Mouse (Mus musculus): ENCODE measurements at regions not wholly inside any gene's neighbourhood (a gene's known extent, or its start where the extent isn't known, plus 50 kb on each side); places are given as distances from the start of the nearest gene placed in this dataset.

DNA sequence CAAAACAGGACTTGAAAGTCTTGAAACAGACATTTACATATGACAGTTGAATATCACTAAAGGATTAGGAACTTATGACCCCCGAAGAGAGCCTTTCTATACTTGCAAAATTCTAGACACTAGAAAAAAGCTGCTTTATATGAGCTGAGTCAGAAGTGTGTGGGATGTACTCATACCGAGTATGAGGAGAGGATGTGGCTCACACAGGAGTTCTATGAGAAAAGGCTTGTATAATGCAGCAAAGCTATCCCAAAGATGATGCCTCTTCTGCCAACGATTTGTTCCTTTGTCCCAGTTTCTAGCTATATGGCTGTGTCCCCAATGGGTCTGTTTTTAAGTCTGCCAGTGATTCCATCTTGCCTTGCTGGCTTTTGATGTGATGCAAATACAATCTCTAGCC, 708.2 kb upstream of the Cited2 start:
- no peak for TF ChIP-seq CTCF (IDR thresholded peaks at IDR 0.05; ENCODE audit: extremely low read depth, insufficient read depth, insufficient read length, insufficient replicate concordance)
- no peak for TF ChIP-seq POLR2A (IDR thresholded peaks at IDR 0.05; ENCODE audit: low read depth, low read length)

All from spleen, adult 2 months (tissue).